Mouse (Mus musculus): ENCODE measurements at regions not wholly inside any gene's neighbourhood (a gene's known extent, or its start where the extent isn't known, plus 50 kb on each side); places are given as distances from the start of the nearest gene placed in this dataset.

- TF ChIP-seq CTCF (IDR thresholded peaks at IDR 0.05; ENCODE audit: insufficient read depth, low read length) = no peak
- no peak for TF ChIP-seq POLR2A (IDR thresholded peaks at IDR 0.05; ENCODE audit: borderline replicate concordance, extremely low read depth, low read depth, low read length)
Observed at GRCm38 (mm10) chr14:120758200-120758830, 152.7 kb upstream of the Ipo5 start.
